Mouse (Mus musculus) CH12.LX (cell line): Measurements from ENCODE around the gene Spast.

Experiments
- EP300 ChIP-seq: IDR thresholded peaks from 2 replicates; pipeline ENCODE4 v1.6.1; 2011; ENCODE audit warnings: low read length, improper control_type of control experiment
- ETS1 ChIP-seq: conservative IDR thresholded peaks from 2 replicates; pipeline ENCODE4 v1.6.1; 2012; ENCODE audit warnings: low read depth, mild to moderate bottlenecking, inconsistent platforms, low read length, improper control_type of control experiment, moderate library complexity
- POLR2A ChIP-seq: IDR thresholded peaks from 2 replicates; pipeline ENCODE4 v1.6.1; 2011; ENCODE audit warnings: low read depth, mild to moderate bottlenecking, improper control_type of control experiment, low read length
- SIN3A ChIP-seq: IDR thresholded peaks from 2 replicates; pipeline ENCODE4 v1.6.1; 2012; ENCODE audit warnings: low read length, improper control_type of control experiment, inconsistent platforms
- USF1 ChIP-seq: IDR thresholded peaks from 2 replicates; pipeline ENCODE4 v1.6.1; 2014; ENCODE audit warnings: low read depth, mild to moderate bottlenecking, inconsistent platforms, low read length, improper control_type of control experiment

DNA sequence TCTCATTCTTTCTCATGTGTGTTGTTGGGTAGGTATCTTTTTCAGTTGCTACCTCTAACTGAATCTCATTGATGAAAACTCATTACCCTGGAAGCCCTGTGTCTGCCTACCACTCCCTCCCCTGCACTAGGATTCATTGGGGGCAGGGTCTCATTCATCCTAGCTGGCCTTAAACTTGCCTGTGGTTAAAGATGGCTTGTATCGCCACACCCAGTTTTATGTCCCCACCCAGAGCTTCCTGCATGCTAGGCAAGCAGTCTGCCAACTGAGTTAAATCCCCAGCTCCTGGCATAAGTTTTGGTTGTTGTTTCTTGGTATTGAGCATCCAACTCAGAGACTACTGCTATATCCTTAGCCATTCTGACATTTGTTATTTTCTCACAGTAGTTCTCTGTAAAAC is 24.8 kb downstream of the Spast start:
- TF ChIP-seq POLR2A (no peak), USF1 (no peak), EP300 (no peak), ETS1 (no peak), SIN3A (no peak)
